11 mouse cellular contexts compared by ENCODE assay signal in genomic region chr13:94298401-94298800, GRCm38 (mm10). TPM values are rescaled to one million over a fixed set of nuclear protein-coding genes. Genes with fewer than 3 reads are reported as not detected.
DNase-seq lines count a peak whose midpoint lies in the region; ATAC-seq lines count a peak whose summit lies in the region.
"Had no signal": no experiment of that assay in that cellular context is flagged by ENCODE, and none has a peak within 500 bp of the region (broad histone marks: within the 10 kb centered on the region; RNA-seq: fewer than 3 reads in every experiment).

No protein-coding gene starts in this region.

- H3K4me1 ChIP-seq in heart, embryonic 11.5 days (ENCODE audit: control insufficient read depth, insufficient read depth, low read length), result peaks cover 2% of the 10 kb centered on the region; the same call in 1 of the 2 replicates
- H3K4me1 ChIP-seq: midbrain, embryonic 12.5 days had no signal

- no peak overlapping the region for H3K9ac ChIP-seq in heart, embryonic 11.5 days (ENCODE audit: low read depth, low read length)
- H3K9ac ChIP-seq: embryonic facial prominence, embryonic 12.5 days; midbrain, embryonic 12.5 days had no signal

- peak; percentile 73 for DNase-seq in heart, adult 8-10 months (ENCODE audit: low spot score)
- DNase-seq in adrenal gland, adult 8-10 months, result peak; percentile 66
- DNase-seq in heart, postnatal 10 days, result peak; percentile 14 to 24
- no peak for DNase-seq in MN1 (ENCODE audit: low spot score)
- DNase-seq: kidney, adult 18-20 months had no signal

- no peaks in the 10 kb centered on the region for H3K27me3 ChIP-seq in heart, embryonic 11.5 days (ENCODE audit: control insufficient read depth, insufficient read depth, low read length)
- H3K27me3 ChIP-seq: embryonic facial prominence, embryonic 12.5 days; midbrain, embryonic 12.5 days had no signal

- ATAC-seq in heart, embryonic 11.5 days (replicated peaks; ENCODE audit: insufficient number of reproducible peaks, low FRiP score, low TSS enrichment), result no peak
- peak; percentile 43 for ATAC-seq in megakaryocyte progenitor cell, adult 5-6 weeks (replicated peaks; ENCODE audit: poor library complexity)
- ATAC-seq in CD4-positive, CD25-positive, alpha-beta regulatory T cell, adult 4 months, result no peak
- no peak for ATAC-seq in frontal cortex, adult (ENCODE audit: low TSS enrichment)

- H3K4me2 ChIP-seq in heart, embryonic 11.5 days, result no peak overlapping the region
- H3K4me2 ChIP-seq: embryonic facial prominence, embryonic 12.5 days; midbrain, embryonic 12.5 days had no signal

- no peak overlapping the region for H3K4me3 ChIP-seq in heart, embryonic 11.5 days (ENCODE audit: low read depth, low read length)
- H3K4me3 ChIP-seq: embryonic facial prominence, embryonic 12.5 days; midbrain, embryonic 12.5 days had no signal

- intact Hi-C loops in heart, postnatal 10 days (cut with DNase I), result no loop called here

- no peaks in the 10 kb centered on the region for H3K36me3 ChIP-seq in heart, embryonic 11.5 days (ENCODE audit: control insufficient read depth, insufficient read depth, low read length)
- H3K36me3 ChIP-seq: embryonic facial prominence, embryonic 12.5 days; midbrain, embryonic 12.5 days had no signal

- WGBS in heart, embryonic 11.5 days (ENCODE audit: insufficient replicate concordance), result 84% methylated on average over 4 of the region's 4 CpGs

- no peaks in the 10 kb centered on the region for H3K9me3 ChIP-seq in heart, embryonic 11.5 days (replicated peaks; ENCODE audit: control insufficient read depth, low read length)
- H3K9me3 ChIP-seq: embryonic facial prominence, embryonic 12.5 days; midbrain, embryonic 12.5 days had no signal

- no peak overlapping the region for H3K27ac ChIP-seq in heart, embryonic 11.5 days (ENCODE audit: low read depth, low read length)
- H3K27ac ChIP-seq: embryonic facial prominence, embryonic 12.5 days; midbrain, embryonic 12.5 days had no signal

RNA-seq across cellular contexts. Expression of gene Scamp1, which starts 12.7 kb away (rescaled TPM):
- total RNA-seq in heart, adult 8-10 months (2022), result 10 to 100 TPM; 31.4 to 43.0 (median 34.5) TPM
- 21.2 and 22.2 TPM in 2 replicates for polyA plus RNA-seq in heart, embryonic 11.5 days (2014; fragmentation: Nextera tagmentation; extraction: Ambion mirVana)
- 10 to 100 TPM; 71.3 to 83.2 (median 75.9) TPM for total RNA-seq in adrenal gland, adult 8-10 months (2022)
- 10 to 100 TPM; 35.7 to 39.1 TPM for total RNA-seq in heart, postnatal 10 days (2021)
- total RNA-seq in megakaryocyte progenitor cell, adult 5-6 weeks (2015), result 18.5 and 20.0 TPM in 2 replicates
- 11.0 and 14.9 TPM in 2 replicates for total RNA-seq in megakaryocyte progenitor cell, adult 5-6 weeks (2017)
- 1 to 10 TPM; 2.5 to 3.0 TPM for polyA plus RNA-seq in CD4-positive, CD25-positive, alpha-beta regulatory T cell, adult 4 months (2017; shearing (Covaris generic))
